Mouse (Mus musculus) lung, embryonic 14.5 days (tissue): Measurements from ENCODE around the gene Rars. TPM values are rescaled to one million over a fixed set of nuclear protein-coding genes. Genes with fewer than 3 reads are reported as not detected.

Experiments used
- ATAC-seq: fragments of 200-750 bp; cut with Nextera tagmentation; 2 replicates; pipeline ENCODE4 v1.8.0; 2017; ENCODE audit warnings: mild to moderate bottlenecking, moderate TSS enrichment, moderate library complexity; ENCODE audit not compliant: insufficient read depth
- DNase-seq: peaks from one replicate; pipeline ENCODE4 v3.0.0-alpha.2; 2015
- H3K27ac ChIP-seq: fragments of 300-500 bp; sonication (generic); 2 replicates; pipeline ENCODE4 v1.5.1; 2014; ENCODE audit warnings: low read depth, mild to moderate bottlenecking, moderate library complexity
- H3K27me3 ChIP-seq: fragments of 300-500 bp; sonication (generic); 2 replicates; pipeline ENCODE4 v1.6.1; 2014; ENCODE audit warnings: low read length, control low read depth; ENCODE audit not compliant: insufficient read depth
- H3K36me3 ChIP-seq: fragments of 300-500 bp; sonication (generic); 2 replicates; pipeline ENCODE4 v1.6.1; 2014; ENCODE audit warnings: control low read depth; ENCODE audit not compliant: insufficient read depth
- H3K4me1 ChIP-seq: fragments of 300-500 bp; sonication (generic); 2 replicates; pipeline ENCODE4 v1.6.1; 2014; ENCODE audit warnings: antibody characterized with exemption, control low read depth; ENCODE audit not compliant: insufficient read depth
- H3K4me2 ChIP-seq: fragments of 300-500 bp; sonication (generic); 2 replicates; pipeline ENCODE4 v1.6.1; 2014; ENCODE audit warnings: mild to moderate bottlenecking
- H3K4me3 ChIP-seq: fragments of 300-500 bp; sonication (generic); 2 replicates; pipeline ENCODE4 v1.5.1; 2014; ENCODE audit warnings: low read depth, low read length
- H3K9ac ChIP-seq: fragments of 300-500 bp; sonication (generic); 2 replicates; pipeline ENCODE4 v1.6.1; 2014
- H3K9me3 ChIP-seq: fragments of 300-500 bp; sonication (generic); 2 replicates; pipeline ENCODE4 v1.6.1; 2016; ENCODE audit warnings: low read depth, low read length, control low read depth
- CTCF ChIP-seq: IDR thresholded peaks from 2 replicates; pipeline ENCODE4 v1.5.1; 2016; ENCODE audit warnings: antibody characterized with exemption, low read depth
- WGBS: fragments of 180-500 bp; shearing (Covaris S2); extraction: QIAGEN DNeasy Blood & Tissue Kit; methylation state at CpG from one replicate; pipeline ENCODE4 v1.1.7; 2014; 5-methylcytosine and 5-hydroxymethylcytosine counted together
- polyA plus RNA-seq: library from polyadenylated mRNA; unstranded; fragments of >200 nt; fragmentation: Nextera tagmentation; extraction: Ambion mirVana; gene quantifications from 2 replicates; pipeline ENCODE4 v1.2.1, GENCODE M21; 2014

Rars gene
- polyA plus RNA-seq, result 91.0 and 95.8 TPM in 2 replicates

DNA sequence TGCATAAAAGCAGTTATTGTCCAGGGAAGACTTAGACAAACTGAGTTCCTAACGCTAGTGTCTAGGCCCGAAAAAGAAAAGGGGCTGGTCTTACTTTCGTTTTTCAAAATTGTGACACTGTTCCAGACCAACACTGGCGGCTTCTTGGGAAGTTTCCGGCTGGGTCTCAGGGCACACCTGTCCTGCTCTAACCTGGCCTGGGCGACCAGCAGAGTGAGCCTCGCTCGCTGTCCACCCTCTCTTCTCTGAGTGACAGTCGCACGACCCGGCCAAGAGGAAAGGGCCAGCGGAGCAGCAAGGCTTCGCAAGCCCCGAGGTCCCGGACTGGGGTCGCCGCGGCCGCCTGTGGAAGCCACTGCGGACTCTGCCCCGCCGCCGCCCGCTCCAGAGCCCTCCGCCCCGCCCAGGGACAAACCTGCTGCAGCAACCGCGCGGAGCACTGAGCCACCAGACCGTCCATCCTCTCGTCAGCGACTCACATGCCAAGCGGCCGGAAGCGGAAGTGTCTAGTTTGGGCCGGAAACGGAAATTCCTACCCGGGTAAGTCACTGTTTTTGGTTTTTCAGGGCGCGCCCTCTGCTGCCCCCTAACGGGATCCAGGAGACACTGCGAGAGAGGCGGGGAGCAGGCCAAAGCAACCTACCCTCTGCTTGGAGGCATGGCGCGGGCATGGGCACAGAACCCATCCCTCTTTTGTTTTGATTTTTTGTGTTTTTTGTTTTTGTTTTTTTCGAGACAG is at the start of gene Rars:
Gene Rars (minus strand): TSS at position 485 of the 739 bp plus-strand sequence.
- Histone ChIP-seq H3K4me2 (peak within 1 kb of the TSS; percentile 64), H3K27ac (peak within 1 kb of the TSS; percentile 44; the same call in 1 of the 2 replicates), H3K9me3 (no peaks in the 10 kb centered on the region), H3K4me3 (peak within 1 kb of the TSS; percentile 87), H3K27me3 (no peaks in the 10 kb centered on the region), H3K4me1 (no peaks in the 10 kb centered on the region), H3K9ac (peak within 1 kb of the TSS; percentile 84), H3K36me3 (peaks cover 18% of the 10 kb centered on the region)
- ATAC-seq (peak; percentile 83), DNase-seq (peak; percentile 97)
- WGBS, result 2% methylated on average over 46 of the region's 46 CpGs
- TF ChIP-seq CTCF, result peak; percentile 89

DNA sequence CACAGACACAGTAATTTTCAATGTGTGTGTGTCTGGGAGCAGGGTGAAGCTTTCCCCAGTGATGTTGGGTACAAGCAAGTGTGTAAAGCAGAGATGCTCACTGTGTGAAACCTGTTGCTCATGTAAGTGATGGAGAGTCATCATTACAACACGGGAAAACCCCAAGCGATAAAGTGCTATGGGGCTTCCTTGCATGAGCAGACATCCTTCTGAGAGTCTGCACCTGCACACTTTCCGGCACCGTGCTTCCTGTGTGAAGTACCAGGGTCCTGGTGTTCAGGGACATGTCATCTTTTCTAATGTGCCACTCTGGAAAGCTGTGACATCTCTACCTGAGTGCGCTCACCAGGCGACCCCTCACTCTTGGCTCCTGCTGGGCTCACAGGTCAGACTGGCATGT is 48.5 kb upstream of the Rars start:
- H3K4me3 ChIP-seq, result no peak overlapping the region
- no peak for DNase-seq
- ATAC-seq, result no peak
- H3K27me3 ChIP-seq, result no peaks in the 10 kb centered on the region
- TF ChIP-seq CTCF, result no peak
- H3K9me3 ChIP-seq, result no peaks in the 10 kb centered on the region
- H3K4me1 ChIP-seq, result no peaks in the 10 kb centered on the region
- H3K9ac ChIP-seq, result no peak overlapping the region
- no peak overlapping the region for H3K4me2 ChIP-seq
- 0 out of 2 replicates have a peak, but pooled peaks cover 7% of the 10 kb centered on the region for H3K36me3 ChIP-seq
- WGBS, result 91% methylated on average over 6 of the region's 6 CpGs
- no peak overlapping the region for H3K27ac ChIP-seq

DNA sequence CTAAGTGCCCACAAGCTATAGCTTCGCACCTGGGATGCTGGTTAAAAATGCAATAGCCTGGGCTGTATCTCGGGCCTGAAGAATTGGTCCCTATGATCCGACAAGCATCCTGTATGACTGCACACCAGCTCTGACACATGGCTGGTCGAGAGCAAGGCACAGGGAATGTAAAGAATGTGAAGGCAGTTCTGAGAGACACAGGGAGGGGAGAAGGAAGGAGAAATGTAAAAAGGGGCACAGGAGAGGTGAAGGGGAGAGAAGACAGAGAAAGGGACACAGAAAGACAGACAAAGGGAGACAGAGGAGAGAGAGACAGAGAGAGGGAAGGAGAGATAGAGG is 44.2 kb upstream of the Rars start:
- Histone ChIP-seq H3K4me3 (no peak overlapping the region), H3K4me1 (no peaks in the 10 kb centered on the region), H3K4me2 (no peak overlapping the region), H3K9ac (no peak overlapping the region), H3K9me3 (no peaks in the 10 kb centered on the region), H3K27me3 (no peaks in the 10 kb centered on the region), H3K36me3 (0 out of 2 replicates have a peak, but pooled peaks cover 7% of the 10 kb centered on the region), H3K27ac (no peak overlapping the region)
- DNase-seq (no peak), ATAC-seq (no peak)
- TF ChIP-seq CTCF, result no peak
- WGBS, result 36% methylated on average over 4 of the region's 4 CpGs

DNA sequence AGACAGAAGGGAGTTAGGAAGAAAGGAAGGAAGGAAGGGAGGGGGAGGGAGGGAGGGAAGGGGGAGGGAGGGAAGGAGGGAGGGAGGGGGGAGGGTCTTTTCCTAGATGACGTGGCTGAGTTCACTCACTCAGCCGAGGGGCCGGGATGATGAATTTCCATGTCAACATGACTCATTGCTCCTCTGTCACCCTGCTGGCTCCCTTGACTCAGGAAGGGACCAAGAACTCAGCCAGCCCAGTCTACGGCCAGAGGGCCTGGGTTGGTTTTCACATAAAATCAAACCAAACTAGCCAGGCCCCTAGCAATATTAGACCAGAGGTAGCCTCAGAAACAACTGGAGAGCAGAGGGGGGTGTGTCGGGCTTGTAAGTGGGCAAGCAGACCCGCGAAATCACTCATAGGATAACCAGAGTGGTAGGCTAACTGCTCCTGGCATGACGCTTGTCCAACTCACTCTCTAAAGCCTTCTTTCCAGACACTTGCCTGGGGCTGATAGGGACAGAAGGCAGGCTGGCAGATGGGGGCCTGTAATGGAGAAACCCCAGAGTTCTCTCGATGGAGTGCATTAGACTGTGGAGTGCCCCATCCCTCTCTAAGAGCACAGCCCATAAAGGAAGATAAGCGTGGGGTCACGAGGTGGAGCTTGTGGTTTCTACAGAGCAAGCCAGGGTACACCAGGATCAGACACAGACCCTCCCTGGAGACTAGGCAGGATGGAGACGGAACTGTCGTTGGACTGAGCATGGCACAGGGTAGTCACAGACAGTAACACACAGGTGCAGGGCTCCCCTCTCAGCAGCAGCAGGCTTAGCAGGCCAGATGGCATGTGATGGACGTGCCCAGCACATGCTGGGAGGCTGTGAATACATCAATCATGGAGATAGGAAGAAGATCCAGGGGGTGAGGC is 43.6 kb upstream of the Rars start:
- no peak for DNase-seq
- no peaks in the 10 kb centered on the region for H3K4me1 ChIP-seq
- TF ChIP-seq CTCF, result no peak
- no peaks in the 10 kb centered on the region for H3K9me3 ChIP-seq
- H3K36me3 ChIP-seq, result 0 out of 2 replicates have a peak, but pooled peaks cover 7% of the 10 kb centered on the region
- H3K27ac ChIP-seq, result no peak overlapping the region
- no peak; the same call in 1 of the 2 replicates for ATAC-seq
- no peak overlapping the region for H3K9ac ChIP-seq
- no peaks in the 10 kb centered on the region for H3K27me3 ChIP-seq
- no peak overlapping the region for H3K4me2 ChIP-seq
- 41% methylated on average over 14 of the region's 14 CpGs for WGBS
- H3K4me3 ChIP-seq, result no peak overlapping the region

DNA sequence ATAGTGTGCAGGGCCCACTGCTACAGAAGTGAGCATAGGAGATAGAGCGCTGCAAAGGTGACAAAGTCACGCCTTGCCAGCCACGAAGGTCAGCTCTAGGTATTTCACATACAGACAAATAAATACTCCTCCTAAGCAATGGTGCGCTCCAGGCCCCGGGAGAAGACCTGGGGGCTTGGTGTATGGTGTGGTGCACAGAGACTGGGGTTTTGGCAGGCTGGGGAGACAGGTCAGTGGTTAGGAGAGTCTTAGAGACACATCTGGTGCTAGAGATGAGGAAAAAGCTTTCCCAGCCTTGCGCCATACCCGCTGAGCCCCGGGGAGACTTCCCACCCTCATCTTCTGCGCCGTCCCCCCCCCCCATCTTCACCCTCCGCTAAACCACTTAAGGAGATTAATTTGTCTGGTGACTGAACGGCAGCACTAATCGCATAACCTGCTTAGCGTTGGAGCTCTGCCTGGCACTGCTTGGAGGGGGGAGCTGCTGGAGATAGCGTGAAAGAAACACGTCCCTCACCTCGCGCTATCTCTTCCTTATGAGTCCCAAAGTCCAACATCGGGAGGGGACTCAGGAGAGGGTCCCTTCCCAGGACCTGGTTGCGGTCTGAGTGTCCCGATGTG is 39.4 kb upstream of the Rars start:
- H3K27ac ChIP-seq, result no peak overlapping the region
- no peak overlapping the region for H3K9ac ChIP-seq
- no peaks in the 10 kb centered on the region for H3K27me3 ChIP-seq
- no peaks in the 10 kb centered on the region for H3K9me3 ChIP-seq
- TF ChIP-seq CTCF, result no peak
- no peak overlapping the region for H3K4me2 ChIP-seq
- no peaks in the 10 kb centered on the region for H3K4me1 ChIP-seq
- WGBS, result 26% methylated on average over 21 of the region's 21 CpGs
- no peak for DNase-seq
- H3K4me3 ChIP-seq, result no peak overlapping the region
- ATAC-seq, result no peak
- peaks cover 6% of the 10 kb centered on the region; the same call in 1 of the 2 replicates for H3K36me3 ChIP-seq

DNA sequence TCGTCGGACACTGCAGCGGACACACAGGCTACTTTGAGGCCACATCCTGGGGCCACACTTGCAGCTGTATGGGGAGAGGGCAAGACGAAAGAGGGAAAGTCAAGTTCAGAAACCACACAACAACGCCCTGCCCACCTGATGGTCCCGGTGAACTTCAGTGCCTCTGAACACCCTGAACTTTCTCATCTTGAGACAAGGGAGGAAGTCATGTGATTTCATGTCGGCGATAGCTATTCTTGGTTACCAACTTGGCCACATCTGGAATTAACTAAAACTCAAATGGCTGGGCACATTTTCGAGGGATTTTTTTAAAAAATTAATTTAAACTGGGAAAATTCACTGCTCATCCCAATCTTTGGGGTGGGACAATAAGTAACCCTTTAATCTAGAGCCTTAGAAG is 36.7 kb upstream of the Rars start:
- Histone ChIP-seq H3K4me1 (no peaks in the 10 kb centered on the region), H3K4me3 (no peak overlapping the region), H3K9ac (no peak overlapping the region), H3K27ac (no peak overlapping the region), H3K27me3 (no peaks in the 10 kb centered on the region), H3K4me2 (no peak overlapping the region), H3K36me3 (peaks cover 13% of the 10 kb centered on the region; the same call in 1 of the 2 replicates), H3K9me3 (no peaks in the 10 kb centered on the region)
- no peak for ATAC-seq
- 83% methylated on average over 9 of the region's 9 CpGs for WGBS
- TF ChIP-seq CTCF, result no peak
- DNase-seq, result no peak
